Mouse (Mus musculus) liver, postnatal 0 days (tissue): ENCODE data around the gene Vwa8.

Experiments
- CTCF ChIP-seq: sonication (generic); IDR thresholded peaks from 2 replicates; pipeline ENCODE4 v1.5.1; 2016; ENCODE audit warnings: antibody characterized with exemption, low read depth
- EP300 ChIP-seq: IDR thresholded peaks from 2 replicates; pipeline ENCODE4 v1.6.1; 2016; ENCODE audit warnings: antibody characterized with exemption, low read depth, mild to moderate bottlenecking

DNA sequence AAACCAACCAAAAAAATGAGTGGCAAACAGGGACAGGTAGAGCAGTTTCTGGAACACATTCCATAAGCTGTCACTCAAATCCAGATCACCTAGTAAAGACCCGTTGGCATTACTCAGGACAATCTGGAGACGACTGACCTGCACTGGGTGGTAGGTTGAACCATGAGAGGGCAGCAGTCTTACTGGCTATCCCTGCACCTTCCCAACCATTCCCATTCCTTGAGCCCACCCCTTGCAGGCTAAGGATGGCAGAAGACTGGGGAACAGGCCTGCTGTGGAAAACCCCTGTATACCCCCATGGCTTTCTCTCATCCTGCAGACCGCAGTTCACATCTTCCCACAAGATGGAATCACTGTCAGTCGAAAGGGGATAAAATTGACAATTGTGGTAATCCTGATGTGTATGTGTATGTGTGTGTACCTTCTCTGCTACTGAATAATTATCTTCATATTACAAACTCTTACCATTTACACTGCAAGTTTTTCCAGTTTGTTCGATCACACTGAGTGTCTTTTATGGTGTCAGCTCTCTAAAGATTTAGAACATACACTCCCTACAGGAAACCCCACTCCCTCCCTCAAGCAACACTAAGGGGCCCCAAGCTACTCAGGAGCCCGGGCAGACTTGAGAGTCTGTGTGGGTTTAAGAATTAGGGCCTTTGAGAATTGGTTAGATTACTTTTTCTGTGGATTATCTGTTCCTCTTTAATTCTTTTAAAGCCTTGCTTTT is 393.0 kb downstream of the Vwa8 start:
- TF ChIP-seq CTCF = no peak
- no peak for TF ChIP-seq EP300
